Mouse (Mus musculus) heart, embryonic 15.5 days (tissue): Measurements from ENCODE around the gene Akap5. TPM values are rescaled to one million over a fixed set of nuclear protein-coding genes. Genes with fewer than 3 reads are reported as not detected.

Source experiments
- ATAC-seq: fragments of 200-750 bp; cut with Nextera tagmentation; replicated peaks from 2 replicates; pipeline ENCODE4 v1.8.0; 2017; ENCODE audit warnings: low read depth, moderate TSS enrichment; ENCODE audit not compliant: insufficient number of reproducible peaks, insufficient read depth, low FRiP score
- H3K27ac ChIP-seq: fragments of 300-500 bp; sonication (generic); 2 replicates; pipeline ENCODE4 v1.5.1; 2015; ENCODE audit warnings: mild to moderate bottlenecking, inconsistent platforms
- H3K27me3 ChIP-seq: fragments of 300-500 bp; sonication (generic); 2 replicates; pipeline ENCODE4 v1.6.1; 2015; ENCODE audit warnings: inconsistent platforms
- H3K36me3 ChIP-seq: fragments of 300-500 bp; sonication (generic); 2 replicates; pipeline ENCODE4 v1.6.1; 2015; ENCODE audit warnings: mild to moderate bottlenecking, inconsistent platforms
- H3K4me1 ChIP-seq: fragments of 300-500 bp; sonication (generic); replicated peaks from 2 replicates; pipeline ENCODE4 v1.6.1; 2015; ENCODE audit warnings: inconsistent platforms
- H3K4me2 ChIP-seq: fragments of 300-500 bp; sonication (generic); 2 replicates; pipeline ENCODE4 v1.6.1; 2015; ENCODE audit warnings: inconsistent platforms, mild to moderate bottlenecking, moderate library complexity
- H3K4me3 ChIP-seq: fragments of 300-500 bp; sonication (generic); 2 replicates; pipeline ENCODE4 v1.5.1; 2015; ENCODE audit warnings: mild to moderate bottlenecking, inconsistent platforms
- H3K9ac ChIP-seq: fragments of 300-500 bp; sonication (generic); 2 replicates; pipeline ENCODE4 v1.6.1; 2015; ENCODE audit warnings: mild to moderate bottlenecking, inconsistent platforms
- H3K9me3 ChIP-seq: fragments of 300-500 bp; sonication (generic); replicated peaks from 2 replicates; pipeline ENCODE4 v1.6.1; 2016; ENCODE audit warnings: inconsistent platforms
- WGBS: fragments of 180-500 bp; shearing (Covaris S2); methylation state at CpG from one replicate; pipeline ENCODE4 v1.1.7; 2015; ENCODE audit warnings: mixed read lengths; 5-methylcytosine and 5-hydroxymethylcytosine counted together
- polyA plus RNA-seq: library from polyadenylated mRNA; unstranded; fragments of >200 nt; fragmentation: Nextera tagmentation; extraction: Ambion mirVana; gene quantifications from 2 replicates; pipeline ENCODE4 v1.2.1, GENCODE M21; 2015

Gene Akap5
- polyA plus RNA-seq, 1 experiment from 2014 or later = 2.9 TPM

DNA sequence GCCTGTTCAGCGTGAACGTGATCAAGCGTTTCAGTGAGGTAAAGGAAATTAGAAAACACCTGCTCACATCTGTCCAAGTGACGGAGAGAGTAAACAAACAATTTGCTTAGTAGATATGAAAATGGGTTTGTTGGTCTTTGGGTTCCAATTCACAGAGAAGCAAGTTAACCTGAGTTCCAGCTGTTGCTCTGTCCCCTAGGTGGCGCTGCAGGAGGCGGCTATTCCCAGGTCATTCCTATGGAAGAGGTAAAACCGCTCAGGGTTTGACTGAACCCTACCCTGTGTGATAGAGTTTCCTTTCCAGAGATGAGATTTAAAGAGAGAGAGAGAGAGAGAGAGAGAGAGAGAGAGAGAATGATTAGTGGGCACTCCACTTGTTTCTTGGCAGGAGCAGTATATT is 31.5 kb upstream of the Akap5 start:
- H3K27ac ChIP-seq = no peak overlapping the region
- H3K4me1 ChIP-seq = no peaks in the 10 kb centered on the region
- H3K4me3 ChIP-seq = no peak overlapping the region
- ATAC-seq = no peak
- peaks cover 50% of the 10 kb centered on the region for H3K36me3 ChIP-seq
- no peak overlapping the region for H3K4me2 ChIP-seq
- no peaks in the 10 kb centered on the region for H3K27me3 ChIP-seq
- no peaks in the 10 kb centered on the region for H3K9me3 ChIP-seq
- no peak overlapping the region for H3K9ac ChIP-seq
- 47% methylated on average over 7 of the region's 7 CpGs for WGBS

DNA sequence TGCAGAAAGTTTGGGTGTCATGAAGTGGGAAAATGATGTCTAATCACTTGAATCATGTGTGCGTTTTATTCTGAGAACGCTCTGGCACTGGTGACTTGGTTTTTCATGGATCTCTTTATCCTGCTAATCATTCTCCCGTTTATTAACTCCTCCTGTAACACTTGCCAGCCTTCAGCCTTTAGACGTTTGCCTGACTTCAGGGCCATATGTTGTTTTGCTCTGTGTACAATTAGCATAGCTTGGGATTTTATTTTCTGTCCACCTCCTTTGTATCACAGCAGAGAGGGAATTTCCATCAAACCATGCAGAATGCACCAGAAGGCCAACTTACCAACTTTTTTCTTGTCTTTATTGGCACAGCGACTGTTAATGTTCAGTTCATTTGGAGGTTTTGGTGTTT is 26.9 kb upstream of the Akap5 start:
- Histone ChIP-seq H3K36me3 (peaks cover 31% of the 10 kb centered on the region), H3K4me3 (no peak overlapping the region), H3K27ac (no peak overlapping the region), H3K4me2 (no peak overlapping the region), H3K9me3 (no peaks in the 10 kb centered on the region), H3K4me1 (no peaks in the 10 kb centered on the region; the same call in 1 of the 2 replicates), H3K9ac (no peak overlapping the region), H3K27me3 (no peaks in the 10 kb centered on the region)
- 90% methylated on average over 5 of the region's 5 CpGs for WGBS
- no peak for ATAC-seq

DNA sequence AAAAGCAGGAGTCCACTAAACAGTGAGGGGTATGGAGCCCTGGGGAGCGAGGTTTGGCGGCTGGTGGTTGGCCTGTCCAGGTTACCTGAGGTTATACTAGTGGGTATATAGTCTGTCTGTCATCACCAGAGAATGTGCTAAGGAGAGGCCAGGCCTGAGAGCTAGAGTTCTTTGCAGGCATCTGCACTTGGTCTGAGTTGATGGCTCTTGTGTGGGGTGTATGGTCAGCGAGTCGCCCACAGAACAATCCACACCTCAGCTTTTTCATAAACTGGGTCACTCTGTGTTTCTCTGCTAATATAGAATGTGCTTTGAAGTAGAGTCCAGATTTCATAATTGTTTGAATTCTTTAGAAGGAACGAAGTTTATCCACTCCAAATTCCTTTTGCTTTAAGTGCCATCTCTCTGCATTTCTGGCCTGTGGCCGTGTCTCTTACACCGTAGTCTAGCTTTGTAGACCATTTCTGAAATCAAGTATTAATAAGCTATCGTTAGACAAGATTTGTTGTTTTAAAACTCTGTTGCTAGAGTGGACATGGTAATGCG is 25.3 kb upstream of the Akap5 start:
- Histone ChIP-seq H3K36me3 (peaks cover 26% of the 10 kb centered on the region), H3K4me2 (no peak overlapping the region), H3K27ac (peak overlapping the region; percentile 11; the same call in 1 of the 2 replicates), H3K27me3 (no peaks in the 10 kb centered on the region), H3K9me3 (no peaks in the 10 kb centered on the region), H3K4me3 (no peak overlapping the region), H3K9ac (no peak overlapping the region), H3K4me1 (peaks cover 2% of the 10 kb centered on the region; the same call in 1 of the 2 replicates)
- no peak for ATAC-seq
- 79% methylated on average over 9 of the region's 9 CpGs for WGBS

DNA sequence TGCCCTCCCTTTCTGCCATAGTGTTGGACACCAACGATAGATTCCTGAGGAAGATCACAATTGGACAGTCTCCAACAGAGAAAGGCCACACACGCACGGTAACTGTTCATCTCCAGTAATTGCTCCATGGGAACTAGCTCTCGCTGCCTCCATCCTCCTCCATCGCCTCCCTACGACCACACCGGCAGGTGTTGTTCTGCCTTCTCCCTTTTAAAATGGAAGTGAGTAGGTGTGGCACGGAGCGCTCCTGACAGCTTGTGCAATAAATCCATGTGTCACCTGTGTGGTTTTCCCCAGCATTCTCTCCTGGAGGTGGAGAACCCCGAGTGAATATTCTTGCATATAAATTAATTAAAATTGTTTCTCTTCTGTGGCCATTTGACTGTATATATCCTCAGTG is 24.3 kb upstream of the Akap5 start:
- ATAC-seq = no peak
- Histone ChIP-seq H3K4me1 (peaks cover 2% of the 10 kb centered on the region; the same call in 1 of the 2 replicates), H3K9ac (no peak overlapping the region), H3K4me2 (no peak overlapping the region), H3K9me3 (no peaks in the 10 kb centered on the region), H3K4me3 (no peak overlapping the region), H3K36me3 (peaks cover 17% of the 10 kb centered on the region), H3K27me3 (no peaks in the 10 kb centered on the region), H3K27ac (no peak overlapping the region)
- WGBS = 90% methylated on average over 10 of the region's 10 CpGs

DNA sequence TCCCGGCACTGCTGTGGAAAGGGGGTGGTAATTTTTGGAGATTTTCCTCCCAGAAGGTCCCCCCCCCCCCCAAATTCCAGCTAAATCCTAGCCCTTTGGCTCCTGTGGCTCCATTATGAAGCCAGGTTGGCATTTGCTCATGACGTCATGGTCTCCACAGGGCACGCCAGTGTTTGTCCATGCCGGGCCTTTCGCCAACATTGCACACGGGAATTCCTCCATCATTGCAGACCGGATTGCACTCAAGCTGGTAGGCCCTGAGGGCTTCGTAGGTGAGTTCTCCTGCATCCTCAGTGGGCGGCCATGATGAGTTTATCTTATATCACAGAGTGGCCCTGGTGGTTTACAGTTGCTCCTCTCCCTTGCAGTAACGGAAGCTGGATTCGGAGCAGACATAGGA is 21.2 kb upstream of the Akap5 start:
- 84% methylated on average over 11 of the region's 11 CpGs for WGBS
- Histone ChIP-seq H3K27me3 (no peaks in the 10 kb centered on the region), H3K9me3 (no peaks in the 10 kb centered on the region), H3K4me1 (peaks cover 25% of the 10 kb centered on the region), H3K9ac (no peak overlapping the region), H3K36me3 (0 out of 2 replicates have a peak, but pooled peaks cover 5% of the 10 kb centered on the region), H3K4me3 (no peak overlapping the region), H3K4me2 (no peak overlapping the region), H3K27ac (no peak overlapping the region; the same call in 1 of the 2 replicates)
- ATAC-seq = no peak

DNA sequence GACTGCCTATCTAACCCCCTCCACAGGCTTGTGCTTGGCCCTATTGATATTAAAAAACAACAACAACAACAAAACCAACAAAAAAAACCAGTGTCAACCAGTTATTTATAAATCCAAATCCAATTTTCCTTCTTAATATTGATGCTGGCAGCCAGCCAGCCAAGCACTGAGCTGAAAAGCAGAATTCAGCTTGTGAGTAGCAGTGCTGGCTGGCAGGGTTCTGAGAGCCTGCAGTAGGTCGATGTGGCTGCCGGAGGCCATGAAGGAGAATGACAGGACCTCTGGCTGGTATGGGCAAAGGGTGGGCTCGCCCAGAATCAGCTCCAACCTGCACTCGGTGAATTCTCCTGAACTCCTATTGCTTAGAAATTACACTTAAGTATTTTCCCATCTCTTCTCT is 20.5 kb upstream of the Akap5 start:
- Histone ChIP-seq H3K4me1 (peaks cover 26% of the 10 kb centered on the region), H3K27me3 (no peaks in the 10 kb centered on the region), H3K36me3 (0 out of 2 replicates have a peak, but pooled peaks cover 5% of the 10 kb centered on the region), H3K4me2 (no peak overlapping the region), H3K9ac (no peak overlapping the region), H3K9me3 (no peaks in the 10 kb centered on the region), H3K27ac (no peak overlapping the region; the same call in 1 of the 2 replicates), H3K4me3 (no peak overlapping the region)
- ATAC-seq = no peak
- WGBS = 52% methylated on average over 4 of the region's 4 CpGs

DNA sequence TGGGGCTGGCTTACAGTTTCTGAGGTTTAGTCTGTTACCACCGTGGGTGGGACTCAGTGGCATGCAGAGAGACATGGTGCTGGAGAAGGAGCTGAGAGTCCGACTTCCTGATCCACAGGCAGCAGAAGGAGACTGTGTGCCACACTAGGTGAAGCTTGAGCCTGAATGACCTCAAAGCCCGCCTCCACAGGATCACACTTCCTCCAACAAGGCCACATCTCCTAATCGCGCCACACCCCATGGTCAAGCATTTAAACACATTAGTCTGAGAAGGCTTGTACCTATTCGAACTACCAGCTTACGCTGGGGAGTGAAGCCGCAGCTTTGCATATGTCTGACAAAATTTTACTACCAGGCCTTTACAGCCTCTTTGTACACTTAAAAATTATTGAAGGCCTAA is 19.6 kb upstream of the Akap5 start:
- ATAC-seq = no peak
- H3K27ac ChIP-seq = no peak overlapping the region
- 87% methylated on average over 8 of the region's 8 CpGs for WGBS

DNA sequence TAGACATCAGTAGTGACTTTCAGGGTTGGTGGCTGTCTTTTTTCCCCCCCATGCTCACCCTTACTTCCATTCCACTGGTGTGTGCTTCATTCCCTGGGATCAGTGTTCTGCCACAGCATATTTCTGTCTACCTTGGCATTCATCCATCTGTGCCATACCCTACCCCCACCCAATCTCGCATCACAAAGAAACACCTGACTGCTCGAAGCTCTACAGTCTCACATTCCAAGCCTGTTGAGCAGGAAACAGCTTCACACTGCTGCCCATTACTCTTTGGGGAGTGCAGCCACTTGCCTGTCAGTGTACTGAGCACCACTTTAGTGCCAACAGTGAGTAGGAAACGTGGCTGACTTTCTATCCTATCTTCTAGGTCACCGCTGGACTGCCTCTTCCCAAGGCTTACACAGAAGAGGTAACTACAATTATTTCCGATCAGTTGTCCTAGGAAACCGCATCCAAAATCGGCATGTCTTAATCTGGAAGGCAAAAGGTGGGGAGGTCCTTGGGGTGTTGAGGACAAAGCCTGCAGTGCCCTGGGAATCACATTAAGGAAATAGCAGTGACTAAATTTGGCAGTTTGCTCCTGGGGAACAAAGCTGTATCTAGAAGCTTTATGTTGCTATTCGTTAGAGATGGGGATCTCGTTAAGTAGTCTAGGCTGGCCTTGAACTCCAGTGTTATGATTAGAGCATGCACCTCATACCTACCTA is 17.7 kb upstream of the Akap5 start:
- Histone ChIP-seq H3K4me3 (no peak overlapping the region), H3K4me1 (peaks cover 34% of the 10 kb centered on the region), H3K36me3 (0 out of 2 replicates have a peak, but pooled peaks cover 5% of the 10 kb centered on the region), H3K9me3 (no peaks in the 10 kb centered on the region), H3K27ac (peak overlapping the region; percentile 57), H3K9ac (no peak overlapping the region), H3K4me2 (no peak overlapping the region), H3K27me3 (no peaks in the 10 kb centered on the region)
- ATAC-seq = no peak
- 56% methylated on average over 9 of the region's 9 CpGs for WGBS

More for the DNA sequence above, 19.6 kb upstream of the Akap5 start:
- Histone ChIP-seq H3K9me3 (no peaks in the 10 kb centered on the region), H3K36me3 (0 out of 2 replicates have a peak, but pooled peaks cover 5% of the 10 kb centered on the region), H3K4me2 (no peak overlapping the region), H3K4me3 (no peak overlapping the region), H3K27me3 (no peaks in the 10 kb centered on the region), H3K4me1 (peaks cover 26% of the 10 kb centered on the region), H3K9ac (no peak overlapping the region)

DNA sequence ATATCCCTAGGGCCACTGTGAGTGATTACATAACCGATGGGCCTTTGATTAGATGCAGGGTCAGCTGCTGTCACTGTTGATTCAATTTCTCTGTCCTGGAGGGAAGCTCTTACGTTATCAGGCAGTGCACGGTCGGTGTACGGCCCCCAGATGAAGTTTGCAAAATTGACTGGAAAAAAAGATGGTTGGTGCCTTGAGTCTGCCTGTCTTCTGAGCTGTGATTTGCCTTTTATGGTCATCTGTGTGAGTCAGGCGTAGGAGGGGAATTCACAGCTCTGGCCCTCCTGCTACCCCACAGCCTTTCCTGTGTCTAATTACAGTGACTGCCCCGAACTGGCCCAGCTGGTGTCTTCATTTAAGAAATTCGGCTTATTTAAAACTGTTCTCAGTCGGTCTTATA is 16.7 kb upstream of the Akap5 start:
- no peak overlapping the region for H3K4me2 ChIP-seq
- 30% methylated on average over 9 of the region's 9 CpGs for WGBS
- H3K27ac ChIP-seq = peak overlapping the region; percentile 57
- no peaks in the 10 kb centered on the region for H3K27me3 ChIP-seq
- peak; percentile 76 for ATAC-seq
- H3K4me3 ChIP-seq = no peak overlapping the region
- peaks cover 9% of the 10 kb centered on the region; the same call in 1 of the 2 replicates for H3K36me3 ChIP-seq
- peaks cover 34% of the 10 kb centered on the region for H3K4me1 ChIP-seq
- H3K9ac ChIP-seq = no peak overlapping the region
- no peaks in the 10 kb centered on the region for H3K9me3 ChIP-seq

DNA sequence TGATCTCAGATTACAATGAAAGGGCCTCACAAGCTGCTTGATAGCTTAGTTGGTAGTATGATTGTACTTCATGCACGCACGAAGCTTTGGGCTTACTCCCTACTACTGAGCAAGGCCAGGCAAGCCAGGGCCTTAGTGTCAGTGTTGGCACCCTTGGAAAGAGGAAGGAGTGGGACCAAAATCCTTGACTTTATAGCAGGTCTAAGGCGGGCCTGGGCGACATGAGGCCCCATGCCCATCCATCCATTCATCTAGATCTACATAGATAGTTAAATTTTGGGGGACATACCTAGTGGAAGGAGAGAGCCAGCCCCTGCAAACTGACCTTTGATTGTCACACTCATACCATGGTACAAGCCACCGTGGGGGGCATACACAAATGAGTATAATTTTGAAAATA is 16.3 kb upstream of the Akap5 start:
- Histone ChIP-seq H3K27ac (peak overlapping the region; percentile 57), H3K9me3 (no peaks in the 10 kb centered on the region), H3K4me2 (no peak overlapping the region), H3K9ac (no peak overlapping the region), H3K4me3 (no peak overlapping the region), H3K36me3 (peaks cover 11% of the 10 kb centered on the region; the same call in 1 of the 2 replicates), H3K4me1 (peaks cover 34% of the 10 kb centered on the region), H3K27me3 (no peaks in the 10 kb centered on the region)
- ATAC-seq = no peak
- WGBS = 73% methylated on average over 5 of the region's 5 CpGs

DNA sequence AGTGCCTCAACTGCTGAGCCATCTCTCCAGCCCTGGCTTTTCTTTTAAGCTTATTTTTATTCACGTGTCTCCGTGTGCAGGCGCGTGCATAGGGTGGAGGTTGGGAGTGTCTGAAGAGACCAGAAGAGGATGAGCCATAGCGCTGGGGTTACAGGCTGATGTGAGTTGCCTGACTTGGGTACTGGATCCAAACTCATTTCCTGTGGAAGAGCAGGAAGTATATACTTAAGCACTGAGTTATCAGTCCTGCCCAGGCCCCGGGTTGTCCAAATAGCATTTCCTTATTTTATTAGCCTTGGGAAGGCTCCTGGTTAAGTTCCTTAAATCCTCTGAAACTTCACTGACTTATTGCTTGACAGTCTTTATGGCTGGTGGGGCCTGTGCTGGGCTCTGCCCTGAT is 14.7 kb upstream of the Akap5 start:
- H3K4me2 ChIP-seq = no peak overlapping the region
- WGBS = 80% methylated on average over 6 of the region's 6 CpGs
- peaks cover 19% of the 10 kb centered on the region; the same call in 1 of the 2 replicates for H3K36me3 ChIP-seq
- H3K4me3 ChIP-seq = no peak overlapping the region
- no peaks in the 10 kb centered on the region for H3K27me3 ChIP-seq
- H3K27ac ChIP-seq = no peak overlapping the region
- ATAC-seq = no peak
- H3K9ac ChIP-seq = no peak overlapping the region
- H3K4me1 ChIP-seq = peaks cover 32% of the 10 kb centered on the region
- no peaks in the 10 kb centered on the region for H3K9me3 ChIP-seq

DNA sequence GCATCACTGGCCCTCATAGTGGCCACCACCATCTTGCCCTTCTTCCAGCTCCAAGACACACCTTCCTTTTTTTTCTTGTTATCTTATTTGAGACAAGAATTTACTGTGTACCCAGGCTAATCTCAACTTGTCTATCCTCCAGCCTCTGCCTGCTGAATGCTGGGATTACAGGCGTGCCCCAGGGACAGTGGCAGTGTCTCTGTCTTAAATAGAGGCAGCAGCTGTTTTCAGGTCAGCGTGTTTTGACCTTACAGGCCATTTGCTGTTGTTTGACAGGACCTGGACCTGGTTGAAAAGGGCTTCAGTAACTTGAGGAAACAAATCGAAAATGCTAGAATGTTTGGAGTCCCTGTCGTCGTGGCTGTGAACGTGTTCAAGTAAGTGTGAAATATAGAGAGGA is 14.1 kb upstream of the Akap5 start:
- Histone ChIP-seq H3K9me3 (no peaks in the 10 kb centered on the region), H3K27me3 (no peaks in the 10 kb centered on the region), H3K27ac (no peak overlapping the region), H3K36me3 (peaks cover 24% of the 10 kb centered on the region; the same call in 1 of the 2 replicates), H3K9ac (no peak overlapping the region), H3K4me1 (peaks cover 32% of the 10 kb centered on the region), H3K4me3 (no peak overlapping the region), H3K4me2 (no peak overlapping the region)
- 54% methylated on average over 6 of the region's 6 CpGs for WGBS
- no peak for ATAC-seq
